Mouse (Mus musculus) embryonic facial prominence, embryonic 11.5 days (tissue): ENCODE data around the gene Tsc22d4. TPM values are rescaled to one million over a fixed set of nuclear protein-coding genes. Genes with fewer than 3 reads are reported as not detected.

Source experiments
- ATAC-seq: fragments of 200-750 bp; cut with Nextera tagmentation; replicated peaks from 2 replicates; pipeline ENCODE4 v1.8.0; 2017; ENCODE audit warnings: low read depth; ENCODE audit not compliant: insufficient number of reproducible peaks, low FRiP score, low TSS enrichment
- DNase-seq: peaks from one replicate; pipeline ENCODE4 v3.0.0-alpha.2; 2015; ENCODE audit warnings: low spot score
- H3K27ac ChIP-seq: fragments of 300-500 bp; sonication (generic); replicated peaks from 2 replicates; pipeline ENCODE4 v1.5.1; 2014; ENCODE audit warnings: mild to moderate bottlenecking, low read depth, low read length, control low read depth
- H3K27me3 ChIP-seq: fragments of 300-500 bp; sonication (generic); 2 replicates; pipeline ENCODE4 v1.6.1; 2014; ENCODE audit warnings: mild to moderate bottlenecking, low read length, moderate library complexity, mixed read lengths; ENCODE audit not compliant: control insufficient read depth, insufficient read depth
- H3K36me3 ChIP-seq: fragments of 300-500 bp; sonication (generic); replicated peaks from 2 replicates; pipeline ENCODE4 v1.6.1; 2014; ENCODE audit warnings: low read depth, mild to moderate bottlenecking, low read length, moderate library complexity, mixed read lengths; ENCODE audit not compliant: control insufficient read depth, insufficient read depth
- H3K4me1 ChIP-seq: fragments of 300-500 bp; sonication (generic); 2 replicates; pipeline ENCODE4 v1.6.1; 2014; ENCODE audit warnings: low read length, mixed read lengths; ENCODE audit not compliant: control insufficient read depth, insufficient read depth
- H3K4me2 ChIP-seq: fragments of 300-500 bp; sonication (generic); 2 replicates; pipeline ENCODE4 v1.6.1; 2014; ENCODE audit warnings: low read depth, mild to moderate bottlenecking, control low read depth, low read length, moderate library complexity
- H3K4me3 ChIP-seq: fragments of 300-500 bp; sonication (generic); 2 replicates; pipeline ENCODE4 v1.5.1; 2014; ENCODE audit warnings: low read depth, low read length, control low read depth
- H3K9ac ChIP-seq: fragments of 300-500 bp; sonication (generic); replicated peaks from 2 replicates; pipeline ENCODE4 v1.6.1; 2014; ENCODE audit warnings: mild to moderate bottlenecking, control low read depth, low read length
- H3K9me3 ChIP-seq: fragments of 300-500 bp; sonication (generic); replicated peaks from 2 replicates; pipeline ENCODE4 v1.6.1; 2016; ENCODE audit warnings: mild to moderate bottlenecking, low read length, inconsistent platforms, mixed read lengths; ENCODE audit not compliant: control insufficient read depth
- WGBS: fragments of 180-500 bp; shearing (Covaris S2); extraction: QIAGEN DNeasy Blood & Tissue Kit; methylation state at CpG from one replicate; pipeline ENCODE4 v1.1.7; 2014; 5-methylcytosine and 5-hydroxymethylcytosine counted together
- polyA plus RNA-seq: library from polyadenylated mRNA; unstranded; fragments of >200 nt; fragmentation: Nextera tagmentation; extraction: Ambion mirVana; gene quantifications from 2 replicates; pipeline ENCODE4 v1.2.1, GENCODE M21; 2014

Gene Tsc22d4
- polyA plus RNA-seq, 1 experiment from 2014 or later = 76.1 TPM

- no peaks in the 10 kb centered on the region for H3K27me3 ChIP-seq
- H3K4me3 ChIP-seq = no peak overlapping the region
- no peak for ATAC-seq
- no peak for DNase-seq
- H3K9me3 ChIP-seq = no peaks in the 10 kb centered on the region
- 80% methylated on average over 6 of the region's 6 CpGs for WGBS
- H3K36me3 ChIP-seq = no peaks in the 10 kb centered on the region; the same call in 1 of the 2 replicates
- H3K9ac ChIP-seq = no peak overlapping the region
- no peak overlapping the region for H3K4me2 ChIP-seq
- H3K27ac ChIP-seq = no peak overlapping the region
- H3K4me1 ChIP-seq = peaks cover 13% of the 10 kb centered on the region
Observed at GRCm38 (mm10) chr5:137737400-137737940, 8.1 kb upstream of the Tsc22d4 start.

GRCm38 (mm10) chr5:137738516-137738915, 7.0 kb upstream of the Tsc22d4 start:
- Histone ChIP-seq H3K9ac (no peak overlapping the region; the same call in 1 of the 2 replicates), H3K9me3 (no peaks in the 10 kb centered on the region), H3K4me1 (peaks cover 13% of the 10 kb centered on the region), H3K4me2 (no peak overlapping the region), H3K27ac (no peak overlapping the region), H3K36me3 (no peaks in the 10 kb centered on the region; the same call in 1 of the 2 replicates), H3K4me3 (no peak overlapping the region), H3K27me3 (no peaks in the 10 kb centered on the region)
- WGBS = 45% methylated on average over 5 of the region's 5 CpGs
- ATAC-seq = no peak
- no peak for DNase-seq

- Histone ChIP-seq H3K36me3 (no peaks in the 10 kb centered on the region; the same call in 1 of the 2 replicates), H3K27me3 (no peaks in the 10 kb centered on the region), H3K27ac (no peak overlapping the region), H3K4me2 (no peak overlapping the region; the same call in 1 of the 2 replicates), H3K9me3 (no peaks in the 10 kb centered on the region), H3K4me3 (no peak overlapping the region), H3K4me1 (peaks cover 9% of the 10 kb centered on the region), H3K9ac (no peak overlapping the region)
- 58% methylated on average over 9 of the region's 9 CpGs for WGBS
- no peak for ATAC-seq
- no peak for DNase-seq
Observed at GRCm38 (mm10) chr5:137739471-137739870, 6.1 kb upstream of the Tsc22d4 start.

- H3K27ac ChIP-seq = no peak overlapping the region
- 9% methylated on average over 11 of the region's 11 CpGs for WGBS
Observed at GRCm38 (mm10) chr5:137740506-137740905, 5.0 kb upstream of the Tsc22d4 start.

GRCm38 (mm10) chr5:137741023-137741931, 4.3 kb upstream of the Tsc22d4 start, which contains the start of gene Nyap1:
Gene Nyap1, minus strand, starts transcription at chr5:137741607.
- Histone ChIP-seq H3K9me3 (no peaks in the 10 kb centered on the region), H3K27me3 (no peaks in the 10 kb centered on the region), H3K27ac (peak within 1 kb of the TSS; percentile 47), H3K4me3 (peak within 1 kb of the TSS; percentile 69), H3K9ac (peak within 1 kb of the TSS; percentile 72), H3K4me2 (peak within 1 kb of the TSS; percentile 93), H3K4me1 (peaks cover 6% of the 10 kb centered on the region), H3K36me3 (no peaks in the 10 kb centered on the region)
- peak; percentile 80 for ATAC-seq
- under 1% methylated on average over 65 of the region's 71 CpGs for WGBS
- peak; percentile 84 for DNase-seq

More at GRCm38 (mm10) chr5:137740506-137740905, 5.0 kb upstream of the Tsc22d4 start:
- Histone ChIP-seq H3K9ac (peak overlapping the region; percentile 72), H3K36me3 (no peaks in the 10 kb centered on the region; the same call in 1 of the 2 replicates), H3K9me3 (no peaks in the 10 kb centered on the region), H3K4me1 (peaks cover 6% of the 10 kb centered on the region), H3K4me2 (peak overlapping the region; percentile 93), H3K4me3 (peak overlapping the region; percentile 69), H3K27me3 (no peaks in the 10 kb centered on the region)
- DNase-seq (peak; percentile 32), ATAC-seq (0 out of 2 replicates have a peak, but pooled peaks have one; percentile 12)

- no peak for ATAC-seq
- H3K4me2 ChIP-seq = peak overlapping the region; percentile 93
Observed at GRCm38 (mm10) chr5:137742048-137742447, 3.5 kb upstream of the Tsc22d4 start.

GRCm38 (mm10) chr5:137742836-137743235, 2.7 kb upstream of the Tsc22d4 start:
- no peak overlapping the region for H3K4me3 ChIP-seq
- peaks cover 6% of the 10 kb centered on the region for H3K4me1 ChIP-seq
- no peak overlapping the region for H3K27ac ChIP-seq
- no peak overlapping the region for H3K4me2 ChIP-seq
- WGBS = 94% methylated on average over 6 of the region's 6 CpGs
- no peaks in the 10 kb centered on the region for H3K9me3 ChIP-seq
- no peaks in the 10 kb centered on the region for H3K36me3 ChIP-seq
- DNase-seq = no peak
- H3K9ac ChIP-seq = no peak overlapping the region
- no peaks in the 10 kb centered on the region for H3K27me3 ChIP-seq
- ATAC-seq = no peak

More at GRCm38 (mm10) chr5:137742048-137742447, 3.5 kb upstream of the Tsc22d4 start:
- H3K36me3 ChIP-seq = no peaks in the 10 kb centered on the region
- H3K27me3 ChIP-seq = no peaks in the 10 kb centered on the region
- no peak overlapping the region for H3K9ac ChIP-seq
- peak overlapping the region; percentile 69; the same call in 1 of the 2 replicates for H3K4me3 ChIP-seq
- 62% methylated on average over 10 of the region's 10 CpGs for WGBS
- H3K9me3 ChIP-seq = no peaks in the 10 kb centered on the region
- no peak overlapping the region for H3K27ac ChIP-seq
- DNase-seq = no peak
- peaks cover 6% of the 10 kb centered on the region for H3K4me1 ChIP-seq

- ATAC-seq (no peak), DNase-seq (no peak)
- WGBS = 89% methylated on average over 6 of the region's 7 CpGs
- H3K4me3 ChIP-seq = no peak overlapping the region
- H3K36me3 ChIP-seq = no peaks in the 10 kb centered on the region
- no peaks in the 10 kb centered on the region for H3K27me3 ChIP-seq
- H3K27ac ChIP-seq = no peak overlapping the region
- H3K4me2 ChIP-seq = no peak overlapping the region
- H3K9me3 ChIP-seq = no peaks in the 10 kb centered on the region
- H3K9ac ChIP-seq = no peak overlapping the region
- H3K4me1 ChIP-seq = peaks cover 8% of the 10 kb centered on the region
Observed at GRCm38 (mm10) chr5:137744197-137744596, 1.3 kb upstream of the Tsc22d4 start.
